Mouse (Mus musculus): ENCODE measurements around the gene Poldip3.

Poldip3 gene

DNA sequence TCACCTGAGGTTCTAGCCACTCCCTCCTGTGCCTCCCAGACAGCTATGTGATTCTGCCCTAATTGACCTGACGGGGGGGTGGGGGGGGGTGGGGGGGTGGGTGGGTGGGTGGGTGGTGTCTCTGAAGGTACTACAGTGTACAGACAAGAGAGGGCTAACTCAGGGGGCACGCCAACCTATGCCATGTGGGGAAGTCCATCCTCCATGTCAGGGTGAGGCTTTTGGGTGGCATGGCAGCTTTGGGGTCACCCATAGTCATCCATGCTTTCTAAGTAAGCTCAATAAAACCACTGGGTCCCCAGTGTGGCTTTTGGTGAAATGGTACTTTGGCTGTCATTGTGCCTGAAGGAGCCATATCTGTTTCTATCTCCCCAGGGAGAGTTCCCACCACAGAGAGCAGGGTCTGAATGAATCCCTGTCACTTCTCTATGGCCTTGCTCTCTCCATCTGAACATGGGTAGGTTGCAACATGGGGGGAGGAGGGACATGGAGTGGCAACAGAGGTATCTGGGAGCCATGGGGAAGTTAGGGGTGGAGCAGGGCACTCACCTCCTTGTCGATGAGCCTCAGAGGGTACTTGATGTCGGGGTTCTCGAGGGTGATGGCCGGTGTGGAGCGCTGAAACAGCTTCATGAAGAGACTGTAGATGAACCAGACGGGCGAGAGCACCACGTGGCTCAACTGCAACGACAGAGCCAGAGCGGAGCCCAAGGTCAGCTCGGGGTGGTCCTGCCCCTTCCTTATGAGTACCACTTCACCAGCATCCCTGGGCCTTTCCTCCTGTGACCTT is 16.5 kb upstream of the Poldip3 start:
- DNase-seq (ENCODE audit: low spot score in 2 of 2) = no peak

DNA sequence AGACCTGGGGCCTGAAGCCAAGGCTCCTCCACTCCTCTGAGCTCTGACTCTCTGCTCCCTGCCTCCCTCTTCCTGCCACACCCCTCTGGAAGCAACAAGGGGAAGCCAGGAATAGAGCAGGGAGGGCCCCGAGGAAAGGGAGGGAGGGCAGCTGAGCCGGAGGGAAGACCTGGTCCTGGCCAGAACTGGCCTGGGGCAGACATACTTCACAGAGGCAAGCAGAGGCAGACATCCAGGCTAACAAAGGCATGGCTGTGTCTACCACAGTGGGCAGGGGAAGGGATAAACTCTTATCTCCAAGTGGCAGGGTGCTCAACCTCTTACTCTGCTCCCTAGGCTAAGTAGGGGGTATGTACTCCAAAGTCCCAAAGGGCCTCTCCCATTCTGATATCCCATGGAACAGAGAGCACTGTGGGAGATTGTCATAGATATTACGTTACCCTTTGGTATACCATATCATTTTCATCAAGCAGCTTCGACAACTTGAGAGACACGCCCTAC is 15.8 kb upstream of the Poldip3 start:
- no peak for DNase-seq (ENCODE audit: low spot score in 2 of 2)

DNA sequence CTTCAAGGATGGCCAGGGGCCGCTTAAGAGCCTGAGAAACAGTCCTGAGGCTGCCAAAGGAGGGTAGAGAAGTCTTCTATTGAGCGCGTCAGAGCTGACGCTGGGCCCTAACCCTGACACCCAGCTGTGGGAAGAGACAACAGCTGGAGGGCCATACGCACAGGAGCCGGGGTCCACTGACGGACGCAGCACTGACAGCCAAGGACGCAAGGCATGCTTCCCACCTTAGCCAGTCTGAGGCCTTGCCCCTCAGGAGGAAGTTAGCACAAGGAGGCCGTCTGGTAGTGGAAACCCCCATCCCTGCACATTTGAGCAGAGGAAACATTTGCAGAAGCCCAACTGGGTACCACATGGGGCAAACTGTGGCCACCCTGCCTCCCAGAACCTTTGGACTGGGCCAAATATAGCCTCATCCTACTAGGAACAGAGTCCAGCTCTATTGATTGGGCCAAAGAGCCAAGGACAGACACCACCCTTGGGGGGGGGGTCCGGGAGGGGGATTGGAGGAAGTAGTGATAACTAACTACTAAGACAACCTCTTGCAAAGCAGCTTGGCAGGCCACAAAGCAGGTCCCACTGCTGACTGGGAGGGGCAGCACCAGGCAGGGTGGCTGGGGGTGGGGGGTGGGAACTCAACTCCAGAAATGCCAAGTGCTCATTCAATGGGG is 13.8 kb upstream of the Poldip3 start:
- DNase-seq (ENCODE audit: low spot score in 2 of 2) = no peak

DNA sequence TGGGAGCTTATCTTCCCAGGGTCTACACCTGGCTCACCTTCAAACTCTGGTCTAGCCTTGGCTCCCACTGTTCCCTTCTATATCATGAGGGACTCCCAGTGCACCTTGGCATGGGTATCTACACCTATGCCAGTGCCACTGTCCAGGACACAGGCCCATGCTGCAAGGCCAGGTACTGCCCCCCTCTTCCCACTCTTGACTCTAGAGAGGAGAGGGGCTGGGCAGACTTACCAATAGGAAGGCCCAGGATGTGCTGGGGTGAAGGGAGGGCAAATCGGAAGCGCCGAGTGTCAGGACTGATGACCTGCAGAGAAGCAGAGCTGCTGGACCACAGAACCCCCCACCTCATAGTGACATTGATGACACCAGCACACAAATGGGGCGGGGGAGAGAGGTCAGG is 12.8 kb upstream of the Poldip3 start:
- DNase-seq (ENCODE audit: low spot score in 2 of 2) = no peak

DNA sequence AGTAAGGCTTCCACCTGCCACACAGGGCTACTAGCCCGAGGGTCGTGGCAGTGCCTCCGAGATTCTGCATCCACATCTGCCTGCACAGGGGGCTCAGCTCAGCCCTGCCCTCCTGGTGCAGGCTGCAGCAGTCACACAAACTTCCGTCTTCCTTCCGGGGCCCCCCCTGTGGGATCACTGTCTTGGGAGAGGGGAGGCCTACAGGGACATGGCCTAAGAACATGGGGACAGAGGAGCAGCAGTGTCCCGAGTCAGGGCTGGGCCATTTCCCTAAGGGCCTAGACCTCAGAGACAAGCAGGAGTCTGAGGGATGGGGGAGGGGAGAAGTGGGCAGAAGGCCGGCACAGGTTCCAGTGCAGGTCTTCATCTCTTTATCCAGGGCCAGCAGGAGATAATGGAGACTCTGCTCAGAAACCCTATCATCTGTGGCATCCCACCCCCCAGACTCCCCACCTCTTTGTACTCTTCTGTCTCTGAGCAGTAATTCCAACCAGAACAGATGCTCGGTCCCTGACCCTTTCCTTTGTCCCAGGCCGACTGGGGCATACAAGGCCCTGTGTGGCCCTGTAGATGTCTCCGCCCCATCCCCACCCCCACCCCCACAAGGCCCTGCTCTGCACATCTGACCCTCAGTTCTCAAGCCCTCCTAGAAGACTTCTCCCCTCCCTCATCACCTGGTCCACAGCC is 12.0 kb upstream of the Poldip3 start:
- no peak for DNase-seq (ENCODE audit: low spot score in 2 of 2)

DNA sequence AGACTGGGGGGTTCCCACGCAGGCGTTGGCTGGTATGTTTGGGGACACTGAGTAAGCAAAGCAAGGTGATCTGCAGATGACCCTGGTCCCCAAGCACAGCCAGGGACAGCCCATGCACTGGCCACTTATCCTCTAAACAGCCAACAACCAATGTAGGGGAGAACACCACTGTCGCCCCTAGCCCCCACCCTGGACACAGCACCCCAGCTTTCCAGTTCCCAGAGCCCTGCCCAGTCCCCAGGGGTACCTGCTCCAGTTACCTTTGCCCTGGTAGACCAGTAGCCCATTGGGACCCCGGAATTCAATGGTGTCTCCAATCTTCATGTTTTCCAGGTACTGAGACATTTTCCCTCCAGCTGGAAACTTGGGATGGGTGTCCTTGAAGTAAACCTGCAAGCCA is 11.4 kb upstream of the Poldip3 start:
- DNase-seq (ENCODE audit: low spot score in 2 of 2) = no peak

DNA sequence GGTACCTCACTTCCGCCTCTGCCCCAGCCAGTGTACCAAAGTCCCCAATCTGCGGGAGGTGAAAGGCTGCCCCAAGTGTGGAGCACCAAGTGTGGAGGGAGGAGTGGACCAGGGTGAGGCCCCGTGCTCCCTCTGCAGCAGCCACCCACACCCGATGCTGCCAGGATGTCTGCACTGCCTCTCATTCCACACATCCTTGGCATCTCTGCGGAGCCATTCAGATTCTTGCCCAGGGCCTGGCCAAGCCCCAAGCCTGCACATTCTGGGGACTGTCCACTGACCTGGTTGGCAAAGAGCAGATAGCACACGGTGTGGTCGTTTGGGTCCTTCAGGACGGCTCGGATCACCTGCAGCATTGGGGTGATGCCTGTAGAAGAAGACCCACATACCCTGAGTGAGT is 10.6 kb upstream of the Poldip3 start:
- DNase-seq (ENCODE audit: low spot score in 2 of 2) = no peak

DNA sequence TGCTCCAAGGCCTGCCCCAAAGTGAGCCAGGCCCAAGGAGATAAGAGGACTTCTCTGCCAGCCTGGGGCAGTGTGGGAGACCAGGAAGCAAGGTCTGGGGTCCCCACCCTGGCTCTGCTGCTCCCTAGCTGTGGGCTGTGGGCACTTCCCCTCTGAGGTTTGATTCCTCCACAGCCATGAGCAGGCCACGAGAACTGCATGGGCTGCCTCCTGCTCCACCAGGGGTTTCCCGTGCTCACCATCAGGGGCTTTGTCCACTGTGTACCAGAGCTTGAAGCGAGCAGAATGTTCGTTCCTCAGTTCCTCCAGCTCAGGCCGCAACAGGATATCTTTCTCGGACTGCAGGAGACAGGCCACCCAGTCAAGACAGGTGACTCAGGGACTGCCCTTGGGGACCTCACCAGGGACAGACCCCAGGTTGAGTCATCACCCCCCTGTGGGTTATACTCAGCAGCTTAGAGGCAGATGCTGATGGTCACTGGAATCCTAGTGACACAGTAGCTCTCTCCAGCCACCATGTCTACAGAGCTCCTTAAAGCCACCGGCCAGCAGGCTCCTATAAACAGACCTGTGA is 9.5 kb upstream of the Poldip3 start:
- no peak for DNase-seq (ENCODE audit: low spot score in 2 of 2)

DNA sequence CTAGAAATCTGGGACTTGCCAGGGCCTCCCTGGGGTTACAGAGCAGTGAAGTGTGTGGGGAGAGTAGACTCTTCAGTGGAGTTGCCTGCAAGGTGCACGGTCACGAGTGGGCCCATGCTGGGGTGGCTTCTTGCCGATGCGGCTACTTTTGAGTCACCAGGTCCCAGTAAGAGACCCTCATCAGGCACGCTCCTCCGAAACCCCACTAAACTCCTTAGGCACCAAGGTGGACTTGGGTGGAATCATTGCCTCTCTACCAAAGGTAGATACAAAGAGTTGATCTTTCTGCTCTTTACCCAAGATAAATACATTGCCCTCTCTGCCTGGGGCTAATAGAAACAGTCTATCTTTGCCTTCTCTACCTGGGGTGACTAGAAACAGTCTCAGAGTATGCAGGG is 8.5 kb upstream of the Poldip3 start:
- DNase-seq (ENCODE audit: low spot score in 2 of 2) = no peak

DNA sequence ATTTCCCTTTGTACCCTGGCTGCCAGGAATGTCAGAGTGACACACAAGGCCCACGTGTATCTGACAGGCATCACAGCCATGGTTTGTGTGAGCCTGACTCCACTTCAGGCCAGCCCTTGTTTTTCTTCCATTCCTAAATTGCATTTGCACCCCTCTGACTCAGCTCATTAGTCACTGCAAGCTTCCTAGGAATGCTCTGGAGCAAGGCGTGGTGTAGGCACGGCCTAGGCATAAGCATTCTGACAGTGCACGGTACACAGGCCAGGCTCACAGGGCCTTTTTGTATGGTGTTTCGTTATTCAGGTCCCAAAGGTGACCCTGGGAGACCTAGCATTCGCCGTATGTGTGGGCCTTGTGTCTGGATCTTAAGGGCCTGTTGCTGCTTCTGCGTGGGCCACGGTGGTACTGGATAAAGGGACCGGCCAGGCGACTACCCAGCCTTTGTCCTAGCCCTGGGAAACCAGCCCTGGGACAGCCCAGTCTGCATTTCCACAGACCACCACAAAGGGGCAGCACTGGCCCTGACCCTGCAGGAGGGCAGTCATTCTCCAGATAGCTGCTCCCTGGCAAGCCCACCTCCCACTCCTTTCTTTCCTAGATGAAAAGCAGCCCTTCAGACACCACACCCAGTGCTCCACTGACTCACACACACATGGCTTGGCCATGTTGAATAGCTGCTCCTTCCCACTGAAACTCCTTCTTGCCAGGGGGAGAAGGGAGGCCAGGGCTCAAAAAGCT is 7.9 kb upstream of the Poldip3 start:
- peak in 1 of 2 experiments; percentile 37 for DNase-seq (ENCODE audit: low spot score in 2 of 2)

DNA sequence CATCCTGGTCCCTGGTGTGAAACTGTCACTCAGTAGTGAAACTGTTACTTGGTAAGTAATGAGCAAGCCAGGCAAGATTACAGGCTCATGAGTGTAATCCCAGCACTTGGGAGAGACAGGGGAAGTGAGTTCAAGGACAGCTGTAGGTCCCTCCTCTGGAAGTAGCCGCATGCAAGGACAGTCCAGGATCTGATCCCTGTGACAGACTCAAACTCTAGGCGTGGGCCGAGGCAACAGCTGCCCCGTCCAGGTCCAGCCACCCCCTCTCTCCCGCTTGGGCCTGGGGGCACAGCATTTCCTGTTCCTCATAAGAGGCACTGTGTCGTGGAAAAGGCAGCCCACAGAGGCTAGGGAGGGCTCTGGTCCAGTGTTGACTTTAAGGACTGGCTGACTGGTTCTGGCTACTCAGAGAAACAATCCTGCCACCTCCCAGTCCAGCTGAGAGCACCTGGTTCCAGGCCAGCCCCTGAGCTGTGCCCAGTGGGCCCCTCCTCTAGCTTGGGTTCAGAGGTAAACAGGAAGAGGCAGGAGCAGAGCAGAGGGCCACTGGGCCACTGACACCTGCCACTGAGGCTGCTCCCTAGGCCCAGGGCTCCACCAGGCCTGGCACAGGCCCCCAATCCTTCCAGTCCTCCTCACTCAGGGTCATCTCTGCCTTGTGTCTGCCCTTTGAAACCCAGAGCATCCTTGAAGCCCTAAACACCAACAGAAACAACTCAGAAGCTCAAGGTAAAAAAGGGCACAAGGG is 6.7 kb upstream of the Poldip3 start:
- DNase-seq (ENCODE audit: low spot score in 2 of 2) = no peak

DNA sequence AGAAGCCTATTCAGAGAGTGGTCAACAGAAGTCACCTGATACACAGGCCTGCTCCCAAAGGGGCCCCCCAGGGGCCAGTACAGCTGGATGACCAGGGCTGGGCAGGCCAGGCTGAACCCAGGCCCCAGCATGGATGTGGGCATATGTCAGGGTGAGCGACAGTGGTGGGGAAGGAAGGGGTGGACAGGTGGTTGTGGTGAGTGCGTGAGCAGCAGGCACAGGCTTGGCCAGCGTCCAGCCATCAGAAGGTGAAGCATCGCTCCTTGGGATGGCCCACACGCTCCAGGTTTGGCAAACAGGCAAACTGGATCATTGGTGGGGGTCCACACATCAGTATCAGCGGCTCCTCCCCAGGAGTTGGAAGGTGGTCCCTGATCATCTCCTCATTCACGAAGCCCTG is 5.1 kb upstream of the Poldip3 start:
- no peak for DNase-seq (ENCODE audit: low spot score in 2 of 2)

DNA sequence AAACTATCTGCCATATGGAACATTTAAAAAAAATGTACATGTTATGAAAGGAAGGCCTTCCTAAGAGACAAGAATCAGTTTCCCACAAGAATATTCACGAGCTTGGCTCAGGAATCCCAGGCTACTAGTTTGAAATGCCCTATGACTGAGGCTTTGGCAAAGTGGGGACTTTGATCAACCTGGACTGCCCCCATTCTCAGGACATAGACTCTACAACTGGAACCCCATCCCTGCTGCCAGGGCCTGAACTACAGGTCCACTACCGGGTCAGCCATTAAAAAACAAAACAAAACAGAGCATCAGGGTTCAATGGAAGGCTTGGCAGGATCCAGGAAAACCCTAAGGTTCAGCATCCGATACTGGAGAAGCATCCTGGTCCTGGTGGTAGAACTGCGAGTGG is 1.5 kb upstream of the Poldip3 start:
- no peak for DNase-seq (ENCODE audit: low spot score in 2 of 2)

DNA sequence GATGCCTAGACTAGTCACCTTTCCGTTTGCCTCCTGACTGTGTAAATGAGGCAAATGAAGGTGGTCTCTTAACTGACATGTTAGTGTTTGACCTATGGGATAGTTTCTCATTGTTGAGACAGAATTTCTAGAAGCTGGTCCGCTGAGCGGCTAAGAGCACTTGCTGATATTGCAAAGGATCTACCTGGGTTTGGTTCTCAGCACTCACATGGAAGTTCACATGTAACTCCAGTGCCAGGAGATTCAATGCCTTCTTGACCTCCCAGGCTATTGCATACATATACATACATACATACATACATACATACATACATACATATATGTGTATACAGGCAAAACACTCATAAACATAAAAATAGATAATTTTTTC is 874 bp upstream of the Poldip3 start:
- no peak for DNase-seq (ENCODE audit: low spot score in 2 of 2)

DNA sequence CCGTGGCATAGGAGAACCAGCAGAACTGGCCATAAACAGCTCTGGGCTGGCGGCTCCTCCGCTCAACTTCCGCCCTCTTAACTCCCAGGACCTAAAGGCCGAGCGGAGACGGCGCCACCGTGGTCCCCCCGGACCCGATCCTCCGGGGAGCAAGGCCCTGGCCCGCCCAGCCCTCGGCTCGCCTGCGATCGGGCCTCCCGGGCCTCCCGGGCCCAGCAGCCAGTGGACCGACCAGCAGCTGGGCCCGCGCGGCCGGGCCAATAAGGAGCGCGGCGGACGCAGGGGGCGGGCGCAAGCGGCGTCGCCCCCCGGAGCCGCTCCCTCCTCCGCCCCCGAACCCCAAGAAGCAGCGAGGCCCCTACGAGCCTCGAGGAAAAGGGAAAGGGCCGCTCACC is 386 bp downstream of the Poldip3 start:
- DNase-seq (ENCODE audit: low spot score in 2 of 2) = no peak

DNA sequence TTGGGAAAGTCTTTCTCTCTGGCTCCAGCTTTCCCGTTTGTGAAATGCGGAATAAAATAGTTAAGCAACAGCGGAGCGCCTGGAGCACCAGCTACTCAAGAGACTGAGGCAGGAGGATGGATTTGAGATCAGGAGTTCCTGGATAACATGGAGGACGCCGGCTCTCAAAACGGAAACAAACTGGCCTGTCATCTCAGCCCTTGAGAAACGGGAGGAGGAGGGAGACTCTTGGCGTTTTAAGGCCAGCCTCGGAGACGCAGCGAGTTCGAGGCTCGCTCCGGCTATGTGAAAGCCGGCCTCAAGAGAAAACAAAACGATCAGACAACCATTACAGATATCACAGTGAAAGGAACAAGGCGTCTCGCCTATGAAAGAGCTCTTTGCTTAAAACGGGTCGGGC is 789 bp downstream of the Poldip3 start:
- no peak for DNase-seq (ENCODE audit: low spot score in 2 of 2)

DNA sequence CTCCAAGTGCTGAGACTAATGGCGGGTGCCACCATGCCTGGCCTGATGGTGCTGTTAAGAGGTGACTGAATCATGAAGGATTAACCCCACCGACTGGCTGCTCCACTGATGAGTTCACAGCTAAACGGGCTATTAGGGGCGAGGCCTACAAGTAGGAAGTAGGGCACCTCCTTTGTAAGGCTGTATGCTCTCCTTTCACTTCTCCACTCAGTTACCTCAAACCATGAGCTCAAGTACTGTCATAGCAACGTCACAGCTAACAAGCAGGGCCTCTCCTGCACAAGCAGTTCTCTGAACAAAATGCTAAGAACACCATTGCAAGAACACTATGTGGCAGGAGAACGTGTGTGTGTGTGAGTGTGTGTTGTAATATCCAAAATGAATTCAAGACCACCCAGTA is 3.6 kb downstream of the Poldip3 start:
- peak in 1 of 2 experiments; percentile 10 for DNase-seq (ENCODE audit: low spot score in 2 of 2)

DNA sequence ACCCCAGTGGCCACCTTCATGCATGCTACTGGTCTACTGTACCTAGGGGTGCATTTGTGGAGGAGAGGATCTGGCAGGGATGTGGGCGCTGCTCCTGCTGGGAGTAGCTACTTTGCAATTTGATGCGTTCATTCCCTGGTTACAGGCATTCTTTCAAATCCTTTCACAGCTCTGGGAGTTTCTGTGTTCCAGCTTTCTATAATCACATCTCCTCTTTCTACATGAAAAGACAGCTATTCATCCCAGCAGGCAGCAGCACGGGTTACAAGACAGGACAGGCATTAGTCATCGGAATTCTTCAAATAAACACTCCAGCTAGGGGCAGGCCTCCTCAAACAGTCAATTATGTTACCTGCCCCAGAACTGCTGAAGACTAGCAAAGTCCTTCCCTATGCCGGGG is 6.3 kb downstream of the Poldip3 start:
- no peak for DNase-seq (ENCODE audit: low spot score in 2 of 2)

DNA sequence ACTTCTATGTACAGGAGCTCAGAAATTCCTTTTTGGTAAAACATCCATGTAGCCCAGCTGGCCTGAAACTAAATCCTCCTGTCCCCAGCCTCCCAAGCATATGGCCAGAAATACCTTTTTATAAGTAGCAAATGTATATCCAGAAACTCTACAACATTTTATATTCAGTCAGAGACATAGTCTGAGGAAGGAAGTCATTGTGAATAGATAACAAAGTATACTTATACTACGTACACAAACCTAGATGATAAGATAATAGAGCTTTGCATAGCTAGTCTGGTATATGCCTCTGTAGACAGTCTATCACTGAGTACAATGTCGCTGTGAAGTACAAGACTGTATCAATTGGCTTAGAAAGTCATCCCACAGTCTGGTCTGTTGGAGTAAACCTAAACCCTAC is 13.5 kb downstream of the Poldip3 start:
- DNase-seq (ENCODE audit: low spot score in 2 of 2) = no peak

DNA sequence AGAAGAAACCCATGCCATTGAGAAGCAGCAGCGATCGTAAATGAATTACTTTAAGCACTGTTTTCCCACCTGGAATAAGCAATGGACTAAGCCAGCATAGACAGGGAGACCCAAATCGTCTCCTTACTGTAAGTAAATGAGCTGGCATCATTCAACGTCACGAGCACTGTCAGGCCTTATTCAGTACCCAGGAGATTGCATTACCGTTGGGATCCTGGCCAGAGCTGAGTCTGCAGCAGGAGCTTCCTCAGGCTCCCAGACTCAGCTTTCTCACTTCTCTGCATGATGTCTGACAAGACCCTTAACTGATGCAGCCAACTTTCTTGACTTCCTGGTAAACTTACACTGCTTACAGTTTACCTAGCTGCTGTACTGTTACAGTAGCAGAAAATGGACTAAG is 14.5 kb downstream of the Poldip3 start:
- no peak for DNase-seq (ENCODE audit: low spot score in 2 of 2)

Data from spleen, postnatal 36 days (tissue).